Mouse (Mus musculus): ENCODE measurements around the gene Aatk.

- TF ChIP-seq HCFC1 (IDR thresholded peaks at IDR 0.05; ENCODE audit: borderline replicate concordance, insufficient read depth, low read length), result no peak
- TF ChIP-seq MAFK (IDR thresholded peaks at IDR 0.05; ENCODE audit: insufficient read depth, low read depth, low read length), result no peak
- no peak for TF ChIP-seq ZNF384 (IDR thresholded peaks at IDR 0.05; ENCODE audit: low read depth, low read length)
- TF ChIP-seq ZC3H11A (IDR thresholded peaks at IDR 0.05; ENCODE audit: borderline replicate concordance, low read depth, low read length), result no peak
Measured at GRCm38 (mm10) chr11:119966294-119966693, 80.7 kb downstream of the Aatk start.

Measured in ES-E14 (cell line).